Mouse (Mus musculus) 3134 (cell line): ENCODE measurements around the gene Vps39.

Experiments used
- DNase-seq: peaks from one replicate; pipeline ENCODE4 v3.0.0-alpha.2; 2011; ENCODE audit warnings: low spot score; ENCODE audit not compliant: insufficient read length; ENCODE audit errors: extremely low read depth

Vps39 gene

DNA sequence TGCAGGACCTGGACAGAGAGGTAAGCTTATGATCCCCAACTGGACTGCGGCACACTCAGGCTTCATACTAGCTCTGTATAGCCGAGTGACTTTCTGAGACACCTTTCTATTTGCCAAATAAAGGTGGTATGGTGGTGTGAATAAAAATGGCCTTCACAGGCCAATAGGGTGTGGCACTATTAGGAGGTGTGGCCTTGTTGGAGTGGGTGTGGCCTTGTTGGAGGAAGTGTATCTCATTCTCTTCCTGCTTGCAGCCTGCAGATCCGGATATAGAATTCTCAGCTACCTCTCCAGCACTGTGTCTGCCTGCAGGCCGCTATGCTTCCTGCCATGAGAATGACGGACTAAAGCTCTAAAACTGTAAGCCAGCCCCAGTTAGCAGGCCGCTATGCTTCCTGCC, 51.9 kb downstream of the Vps39 start:
- DNase-seq = no peak

DNA sequence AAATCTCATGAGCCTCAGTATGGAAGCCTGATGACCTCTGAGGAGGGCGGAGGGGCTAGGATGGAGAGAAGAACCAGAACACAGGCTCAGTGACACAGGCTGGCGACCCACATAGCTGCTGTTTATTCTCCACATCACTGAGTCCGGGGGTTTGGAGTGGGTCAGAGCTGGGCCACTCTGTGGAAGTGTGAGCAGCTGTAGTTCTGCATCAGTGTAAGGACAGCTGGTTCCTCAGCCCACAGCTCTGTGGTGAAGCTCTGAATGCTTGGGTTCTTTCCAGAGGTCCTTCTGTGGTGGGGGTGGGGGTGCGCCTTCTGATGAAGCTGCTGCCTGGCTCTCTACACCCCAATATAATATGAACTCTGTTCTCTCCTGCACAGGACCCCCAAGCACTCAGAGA, 53.1 kb downstream of the Vps39 start:
- DNase-seq = no peak

DNA sequence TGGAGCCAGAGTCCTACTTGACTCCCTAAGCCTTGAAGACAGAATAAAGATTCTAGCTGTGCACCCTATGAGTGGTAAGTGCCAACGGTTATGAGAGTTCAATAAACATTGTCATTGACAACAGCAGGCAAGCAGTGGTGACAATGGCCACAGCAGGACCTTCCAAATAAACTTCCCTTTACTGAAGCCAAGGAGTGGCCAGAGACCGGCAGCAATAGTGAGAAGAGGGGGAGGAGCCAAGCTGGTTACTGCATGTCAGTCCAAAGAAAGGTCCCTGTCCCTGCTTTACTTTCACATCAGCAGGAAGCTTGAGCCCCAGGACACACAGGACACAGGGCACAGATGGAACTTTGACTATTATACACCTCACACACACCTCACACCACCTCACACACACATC, 56.8 kb downstream of the Vps39 start:
- DNase-seq = no peak

DNA sequence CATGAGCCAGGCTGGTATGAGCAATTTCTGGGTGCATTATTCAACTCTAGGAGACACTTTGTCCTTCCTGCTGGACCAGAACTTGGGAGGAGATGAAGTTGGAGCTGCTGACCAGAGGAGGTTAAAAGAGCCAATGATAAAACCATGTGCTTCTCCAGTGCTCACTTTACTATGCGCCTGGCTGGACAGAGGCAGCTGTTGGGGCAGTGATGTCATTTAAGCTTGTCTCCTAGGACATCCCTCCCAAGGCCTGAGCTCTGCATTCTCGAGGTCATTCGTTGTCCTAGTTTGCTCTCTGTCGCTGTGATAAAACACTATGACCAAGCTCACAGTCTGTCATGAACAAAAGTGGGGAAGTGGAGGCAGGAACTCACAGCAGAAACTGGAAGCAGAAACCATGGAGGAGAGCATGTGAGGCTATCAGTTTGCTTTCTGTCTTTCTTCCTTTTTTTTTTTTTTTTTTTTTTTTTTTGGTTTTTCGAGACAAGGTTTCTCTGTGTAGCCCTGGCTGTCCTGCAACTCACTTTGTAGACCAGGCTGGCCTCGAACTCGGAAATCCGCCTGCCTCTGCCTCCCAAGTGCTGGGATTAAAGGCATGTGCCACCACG, 61.4 kb downstream of the Vps39 start:
- DNase-seq = no peak

DNA sequence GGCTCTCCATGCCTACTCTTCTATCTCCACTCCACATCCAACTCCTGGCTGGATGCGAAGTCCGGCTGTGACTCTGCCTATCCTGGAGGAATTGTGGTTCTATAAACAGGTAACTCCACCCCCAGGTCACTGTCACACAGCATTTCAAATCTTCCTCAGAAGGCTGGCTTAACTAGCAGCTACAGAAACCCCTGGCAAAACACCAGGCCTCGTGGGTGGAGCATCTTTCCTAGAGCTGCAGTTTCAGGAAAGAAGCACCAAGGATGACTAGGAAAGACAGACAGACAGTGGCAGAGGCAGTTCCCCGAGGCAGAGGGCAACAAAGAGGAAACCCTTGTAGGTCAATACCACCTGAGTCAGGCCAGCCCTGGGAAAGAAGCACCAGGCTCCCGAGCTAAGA, 63.9 kb downstream of the Vps39 start, which contains the start of gene Pla2g4d:
TSS of gene Pla2g4d (minus strand) at position 203 of the 400 bp plus-strand sequence.
- no peak for DNase-seq

DNA sequence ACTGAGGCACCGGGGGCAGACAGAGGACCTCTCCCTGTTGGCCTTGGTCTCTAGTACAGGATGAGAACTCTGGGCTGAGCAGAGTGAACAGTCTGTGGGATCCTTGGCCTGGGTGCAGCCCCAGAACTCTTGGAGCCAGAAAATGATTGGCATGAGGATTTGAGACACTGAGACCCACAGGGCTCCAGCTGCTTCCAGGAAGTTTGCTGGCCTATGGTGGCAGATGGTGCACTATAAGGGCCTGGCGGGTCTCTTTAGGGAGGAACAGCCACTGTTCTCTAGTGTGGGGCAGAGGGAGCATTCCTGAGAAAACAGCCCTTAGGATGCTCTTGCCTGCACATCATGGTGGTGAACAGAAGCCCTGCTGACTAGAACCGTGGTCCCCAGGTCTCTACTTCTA, 64.5 kb downstream of the Vps39 start:
- no peak for DNase-seq

DNA sequence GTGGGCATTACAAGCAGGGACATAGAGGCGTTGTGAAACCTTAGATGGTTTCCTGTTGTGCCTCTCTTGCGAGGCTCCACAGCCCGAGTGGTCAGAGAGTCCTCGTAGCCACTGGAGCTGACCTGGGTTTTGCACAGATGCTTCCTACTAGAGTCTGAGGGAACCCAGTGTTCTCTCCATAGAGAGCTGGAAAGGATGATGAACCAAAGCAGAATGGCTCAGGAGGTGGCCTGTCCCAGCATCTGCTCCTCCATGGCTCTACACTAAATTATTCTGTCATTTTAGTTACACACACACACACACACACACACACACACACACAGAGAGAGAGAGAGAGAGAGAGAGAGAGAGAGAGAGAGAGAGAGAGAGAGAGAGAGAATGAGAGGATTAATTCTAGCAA, 67.3 kb downstream of the Vps39 start:
- no peak for DNase-seq

DNA sequence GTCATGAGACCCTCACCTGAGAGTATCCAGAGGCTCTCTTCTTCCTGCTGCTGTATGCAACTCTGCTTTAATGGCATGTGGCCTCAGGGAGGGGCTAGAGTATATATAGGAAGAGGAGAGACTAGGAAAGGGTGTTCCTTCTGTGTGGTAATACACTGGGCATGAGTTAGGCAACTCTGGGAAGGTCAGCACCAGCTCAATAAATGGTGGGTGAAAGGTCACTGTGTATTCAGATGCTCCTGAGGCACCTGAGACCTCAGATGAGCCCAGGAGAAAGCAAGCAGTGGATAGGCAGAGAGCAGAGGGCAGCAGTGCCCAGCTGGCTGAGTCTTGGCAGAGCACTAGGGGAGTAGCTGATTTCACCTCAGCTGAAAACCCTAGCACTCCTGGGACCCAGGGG, 68.2 kb downstream of the Vps39 start:
- DNase-seq = no peak

DNA sequence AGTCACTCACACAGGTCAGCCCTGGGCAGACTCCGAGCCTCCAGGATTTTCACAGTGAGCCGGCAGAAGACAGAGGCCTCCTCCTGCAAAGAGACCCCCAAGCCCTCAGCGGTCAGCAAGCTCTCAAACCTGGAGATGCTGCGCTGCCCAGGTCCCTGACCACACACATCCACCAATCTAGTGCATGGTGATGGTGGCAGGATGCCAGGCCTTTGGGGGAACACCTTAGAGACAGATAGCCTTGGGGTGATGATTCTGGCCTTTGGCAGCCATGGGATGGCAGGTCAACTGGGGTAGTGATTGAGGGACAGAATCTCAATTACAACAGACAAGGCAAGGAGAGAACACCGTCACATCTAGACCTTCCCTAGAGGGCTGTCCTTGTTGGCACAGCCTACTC, 68.8 kb downstream of the Vps39 start:
- DNase-seq = no peak

DNA sequence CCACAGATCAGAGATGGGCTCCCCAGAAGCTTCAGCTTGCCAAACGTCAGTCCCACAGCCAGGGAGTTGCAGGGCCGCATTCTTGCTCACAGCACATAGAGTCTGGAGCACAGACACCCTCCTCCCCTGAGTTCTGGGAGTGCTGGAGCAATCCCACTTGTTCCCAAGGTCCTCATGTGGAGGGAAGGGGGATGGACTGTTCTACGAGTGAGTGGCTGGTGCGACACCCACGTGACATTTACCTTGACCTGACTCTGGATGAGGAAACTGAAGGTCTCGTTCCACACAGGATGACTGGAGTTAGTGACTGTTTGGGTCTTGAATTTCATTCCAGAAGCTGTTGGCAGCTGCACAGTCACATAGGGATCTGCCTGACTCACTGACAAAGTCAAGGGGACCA, 69.4 kb downstream of the Vps39 start:
- DNase-seq = no peak

DNA sequence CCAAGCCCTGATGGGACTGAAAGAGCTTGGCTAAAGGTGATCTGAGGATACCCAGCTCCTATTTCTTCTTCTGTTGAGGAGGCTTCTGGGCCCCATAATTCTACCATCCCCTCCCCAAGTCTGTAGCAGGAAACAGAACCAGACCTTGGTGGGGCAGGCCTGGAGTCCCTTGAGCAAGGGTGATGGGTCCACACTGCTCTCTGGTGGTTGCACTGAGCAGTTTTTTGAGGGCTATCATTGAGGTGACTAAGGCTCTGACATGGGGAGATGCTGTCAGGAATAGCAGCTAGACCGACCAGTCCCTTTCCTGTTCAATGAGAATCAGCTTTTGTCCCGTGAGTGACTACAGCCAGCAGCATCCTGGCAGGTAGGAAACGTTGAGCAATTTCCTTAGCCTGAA, 71.7 kb downstream of the Vps39 start:
- no peak for DNase-seq

DNA sequence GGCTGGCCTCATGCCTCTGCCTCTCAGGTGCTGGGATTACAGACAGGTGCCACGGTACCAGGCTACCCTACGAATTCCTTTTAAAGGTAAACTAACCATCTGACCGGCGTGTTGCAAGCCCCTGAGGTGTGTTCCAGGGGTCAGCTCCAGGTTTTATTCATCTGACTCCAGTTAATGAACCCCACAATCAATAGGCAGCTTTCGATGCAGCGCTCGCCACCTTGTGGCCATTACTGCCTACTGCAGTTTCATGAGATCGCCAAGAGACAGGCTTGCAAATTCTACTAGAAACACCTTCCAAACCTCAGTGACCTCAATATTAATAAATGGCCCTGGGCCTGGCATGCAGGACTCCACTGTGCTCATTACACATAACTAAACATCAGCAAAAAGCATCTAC, 73.0 kb downstream of the Vps39 start:
- DNase-seq = no peak

DNA sequence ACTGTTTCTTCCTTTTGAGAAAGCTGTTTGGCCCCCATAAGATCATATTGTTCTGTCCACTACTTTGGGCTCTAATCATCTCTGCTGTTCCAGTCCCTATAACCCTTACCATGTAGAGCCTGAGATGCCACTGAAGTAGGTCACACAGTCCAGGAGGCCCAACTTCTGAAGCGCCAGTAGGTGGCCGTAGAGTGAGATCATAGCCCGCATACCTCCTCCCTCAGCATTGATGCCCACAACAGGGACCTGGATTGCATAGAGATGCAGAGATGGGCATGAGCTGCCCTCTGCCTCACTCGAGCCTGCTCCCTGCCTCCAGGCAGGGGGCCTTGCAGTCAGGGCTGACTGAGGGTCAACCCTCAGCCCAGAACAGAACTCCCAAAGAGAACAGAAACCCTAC, 76.0 kb downstream of the Vps39 start:
- no peak for DNase-seq

DNA sequence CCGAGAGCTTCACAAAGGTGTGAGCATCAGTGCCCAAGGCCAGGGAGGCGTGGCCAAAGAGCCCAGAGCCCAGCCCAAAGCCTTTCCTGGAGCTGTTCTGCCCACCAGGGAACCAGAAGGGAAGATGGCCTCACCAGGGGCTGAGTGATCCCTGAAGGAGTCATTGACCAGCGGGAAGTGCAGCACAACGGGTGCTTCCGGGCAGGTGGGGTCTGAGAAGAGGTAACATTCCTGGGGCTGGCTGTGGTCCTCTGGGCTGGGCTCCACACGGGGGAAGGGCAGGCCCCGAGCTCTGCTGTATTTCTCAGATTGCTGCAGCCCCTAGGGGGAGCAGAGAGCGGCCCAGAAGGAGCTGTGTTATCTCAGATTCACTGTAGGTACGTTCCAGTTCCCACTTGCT, 84.3 kb downstream of the Vps39 start:
- DNase-seq = no peak
